Mouse (Mus musculus): ENCODE results near the gene Hyal2.

Gene Hyal2

GRCm38 (mm10) chr9:107612945-107613569 lies 45.3 kb downstream of the Hyal2 start:
- no peak for DNase-seq

DNA sequence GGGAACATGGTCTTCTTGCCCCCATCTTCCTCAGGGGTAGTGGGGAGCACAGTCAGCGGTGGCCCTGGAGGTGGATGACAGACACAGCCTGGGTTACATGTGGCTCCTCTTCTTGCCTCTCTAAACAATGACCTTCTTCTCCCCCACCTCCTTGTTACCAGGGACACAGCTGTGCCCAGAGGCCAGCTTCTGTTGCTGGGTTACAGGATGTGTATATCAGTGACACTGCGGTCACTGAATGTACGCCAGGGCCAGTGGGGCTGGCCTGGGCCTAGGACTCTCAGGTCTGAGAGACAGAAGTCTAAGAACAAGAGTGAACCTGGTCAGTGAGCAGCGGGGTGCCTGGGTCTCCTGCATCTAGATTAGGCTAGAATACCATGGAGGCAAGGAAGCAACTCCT lies 47.3 kb downstream of the Hyal2 start:
- DNase-seq, result peak in 1 of 2 experiments; percentile 27

- DNase-seq, result no peak
Measured at GRCm38 (mm10) chr9:107617461-107617860, 49.7 kb downstream of the Hyal2 start.

GRCm38 (mm10) chr9:107618098-107618497 lies 50.4 kb downstream of the Hyal2 start:
- no peak for DNase-seq

DNA sequence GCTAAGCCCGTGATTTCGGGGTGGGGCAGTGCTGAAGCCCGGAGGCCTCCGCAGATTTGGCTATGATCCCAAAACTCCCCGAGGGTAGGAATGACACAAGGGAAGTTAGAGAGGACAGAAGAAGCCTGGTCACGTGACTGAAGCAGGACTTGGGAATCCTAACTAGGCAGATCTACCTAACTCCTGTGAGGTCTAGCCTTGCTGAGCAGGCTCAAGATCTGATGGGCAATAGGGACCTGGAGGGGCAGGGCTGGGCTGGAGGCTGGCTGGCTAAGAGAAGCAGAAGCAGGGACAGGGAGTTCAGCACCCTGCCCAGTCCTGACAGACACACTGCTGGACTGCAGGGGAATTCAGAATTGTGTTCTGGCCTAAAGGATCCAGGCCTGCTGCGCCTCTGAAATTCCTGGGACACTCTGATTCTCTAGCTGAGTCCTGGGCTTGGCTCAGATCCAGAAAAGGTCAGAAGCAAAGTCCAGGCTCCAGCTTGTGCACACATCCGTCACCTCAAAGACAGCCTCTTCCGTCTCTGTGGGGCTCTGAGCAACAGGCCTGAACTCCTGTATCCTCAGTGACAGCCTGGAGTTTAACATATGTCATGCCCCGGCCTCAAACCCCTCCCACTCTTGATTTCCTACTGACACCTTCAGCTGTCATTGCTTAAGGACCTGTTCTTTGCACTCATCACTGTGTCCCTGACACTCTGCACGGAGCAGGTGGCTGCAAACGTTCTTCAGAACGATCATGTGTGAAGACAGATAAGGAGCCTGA lies 51.2 kb downstream of the Hyal2 start:
- peak in 1 of 2 experiments; percentile 49 for DNase-seq

DNA sequence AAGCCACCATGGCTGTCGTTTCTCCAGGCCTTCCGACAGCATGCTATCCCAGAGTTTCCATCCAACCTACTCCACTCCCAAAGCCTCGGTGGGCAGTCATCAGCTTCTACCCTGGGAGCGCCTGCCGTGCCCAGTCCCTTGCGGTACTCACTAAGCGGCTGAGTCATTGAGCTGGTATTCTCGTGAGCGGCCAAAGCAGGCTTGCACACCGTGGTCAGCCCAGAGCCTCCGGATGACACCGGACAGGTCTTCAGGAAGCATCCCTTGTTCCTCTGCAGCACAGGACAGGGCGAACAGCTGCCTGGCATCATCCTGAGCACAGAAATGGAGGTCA lies 51.8 kb downstream of the Hyal2 start:
- no peak for DNase-seq

- peak in 1 of 2 experiments; percentile 54 for DNase-seq
Measured at GRCm38 (mm10) chr9:107620954-107621353, 53.2 kb downstream of the Hyal2 start.

All from cerebellum, postnatal 25 days (tissue).